Mouse (Mus musculus) brain, embryonic 18.5 days (tissue): ENCODE results near the gene Plau.

ENCODE experiments used
- DNase-seq: peaks from one replicate; pipeline ENCODE4 v3.0.0-alpha.2; 2012; ENCODE audit warnings: low read depth, low spot score

The Plau gene

GRCm38 (mm10) chr14:20836171-20836904 lies at the start of gene Plau:
Gene Plau, plus strand, starts transcription at chr14:20836660.
- DNase-seq, result no peak

- no peak for DNase-seq
These were observed 48.3 kb upstream of the Plau start for GRCm38 (mm10) chr14:20788151-20788550.

GRCm38 (mm10) chr14:20789593-20789992 lies 46.9 kb upstream of the Plau start:
- DNase-seq, result no peak

- DNase-seq, result no peak
These were observed 46.0 kb upstream of the Plau start for GRCm38 (mm10) chr14:20790445-20790844.

GRCm38 (mm10) chr14:20790996-20791395 lies 45.5 kb upstream of the Plau start:
- no peak for DNase-seq

- no peak for DNase-seq
These were observed 44.8 kb upstream of the Plau start for GRCm38 (mm10) chr14:20791511-20792242.

- no peak for DNase-seq
These were observed 44.1 kb upstream of the Plau start for GRCm38 (mm10) chr14:20792243-20792921.

GRCm38 (mm10) chr14:20792922-20793757 lies 43.3 kb upstream of the Plau start:
- DNase-seq, result no peak

GRCm38 (mm10) chr14:20793758-20794531 lies 42.5 kb upstream of the Plau start, which contains the start of gene Camk2g:
Gene Camk2g, minus strand, starts transcription at chr14:20794088.
- no peak for DNase-seq

GRCm38 (mm10) chr14:20794589-20794988 lies 41.9 kb upstream of the Plau start:
- no peak for DNase-seq

- no peak for DNase-seq
These were observed 40.9 kb upstream of the Plau start for GRCm38 (mm10) chr14:20795423-20796152.

GRCm38 (mm10) chr14:20796170-20796569 lies 40.3 kb upstream of the Plau start:
- DNase-seq, result no peak

- DNase-seq, result no peak
These were observed 39.8 kb upstream of the Plau start for GRCm38 (mm10) chr14:20796643-20797042.

GRCm38 (mm10) chr14:20798300-20798699 lies 38.2 kb upstream of the Plau start:
- DNase-seq, result no peak

- DNase-seq, result no peak
These were observed 37.7 kb upstream of the Plau start for GRCm38 (mm10) chr14:20798761-20799160.

GRCm38 (mm10) chr14:20802926-20803605 lies 33.4 kb upstream of the Plau start:
- no peak for DNase-seq

GRCm38 (mm10) chr14:20803606-20803938 lies 32.9 kb upstream of the Plau start:
- DNase-seq, result no peak

- DNase-seq, result no peak
These were observed 32.0 kb upstream of the Plau start for GRCm38 (mm10) chr14:20804481-20804880.

GRCm38 (mm10) chr14:20804964-20805672 lies 31.3 kb upstream of the Plau start:
- DNase-seq, result no peak
